Mouse (Mus musculus): ENCODE data around the gene Rgs19.

GRCm38 (mm10) chr2:181662620-181663297 is 31.0 kb downstream of the Rgs19 start:
- no peak for TF ChIP-seq CTCF (IDR thresholded peaks at IDR 0.05; ENCODE audit: control insufficient read depth, insufficient read depth, insufficient replicate concordance, low read depth, low read length)
- no peak for TF ChIP-seq POLR2A (IDR thresholded peaks at IDR 0.05; ENCODE audit: control insufficient read depth, low read depth, low read length)

Measured in testis, adult 2 months (tissue).